9 mouse cellular contexts compared by ENCODE assay signal in the genomic region with DNA sequence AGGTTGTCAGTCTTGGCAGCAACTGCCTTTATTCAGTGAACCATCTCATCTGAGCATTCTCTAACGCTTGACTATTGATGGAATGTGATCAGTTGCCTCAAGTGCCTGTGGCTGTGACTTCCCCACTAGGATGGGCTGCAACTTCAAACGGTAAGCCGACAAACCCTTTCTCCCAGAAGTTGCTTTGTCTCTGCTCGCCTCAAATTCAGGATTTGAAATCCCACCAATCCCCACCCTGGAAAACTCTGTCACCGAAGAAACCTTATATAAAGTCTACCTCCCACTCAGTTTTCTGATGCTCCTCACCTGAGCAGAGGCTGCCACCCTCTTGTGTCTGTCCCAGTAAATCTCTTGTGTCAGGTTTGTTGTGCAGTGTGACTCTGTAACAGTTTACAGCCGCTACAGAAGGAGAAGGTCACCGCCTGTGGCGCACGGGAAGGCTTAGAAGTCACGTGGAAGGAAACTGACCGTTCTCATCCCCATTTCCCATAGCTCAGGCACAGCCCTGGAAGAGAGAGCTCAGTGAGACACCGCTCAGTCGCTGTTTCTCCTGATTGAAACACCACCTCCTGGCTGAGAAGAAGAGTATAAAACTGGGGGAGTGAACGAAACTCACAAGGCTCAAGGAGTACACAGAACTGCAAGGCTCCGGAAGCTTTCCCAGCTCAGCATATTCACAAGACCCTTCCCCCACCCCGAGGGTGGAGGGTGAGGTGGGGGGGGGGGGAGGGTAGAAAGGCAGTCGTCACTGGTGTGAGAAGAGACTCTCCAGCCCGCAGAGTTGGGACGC. TPM values are rescaled to one million over a fixed set of nuclear protein-coding genes. Genes with fewer than 3 reads are reported as not detected.
DNase-seq lines count a peak whose midpoint lies in the region; ATAC-seq and TF ChIP-seq lines count a peak whose summit lies in the region.
"Had no signal": no experiment of that assay in that cellular context is flagged by ENCODE, and none has a peak within 500 bp of the region (broad histone marks: within the 10 kb centered on the region; RNA-seq: fewer than 3 reads in every experiment).

No protein-coding gene starts in this region.

- no peaks in the 10 kb centered on the region for H3K27me3 ChIP-seq in embryonic facial prominence, embryonic 11.5 days (ENCODE audit: control insufficient read depth, insufficient read depth, low read length)
- no peaks in the 10 kb centered on the region for H3K27me3 ChIP-seq in kidney, embryonic 16.5 days (ENCODE audit: insufficient read depth, low read length)
- H3K27me3 ChIP-seq in neural tube, embryonic 14.5 days (ENCODE audit: control insufficient read depth, insufficient read depth, low read length) = no peaks in the 10 kb centered on the region

- no peak overlapping the region; the same call in 1 of the 2 replicates for H3K9ac ChIP-seq in embryonic facial prominence, embryonic 11.5 days (replicated peaks; ENCODE audit: low read length)
- no peak overlapping the region for H3K9ac ChIP-seq in kidney, embryonic 16.5 days (replicated peaks; ENCODE audit: low read length)
- no peak overlapping the region for H3K9ac ChIP-seq in neural tube, embryonic 14.5 days (replicated peaks; ENCODE audit: low read depth, low read length)

- peak overlapping the region; percentile 37 for H3K4me2 ChIP-seq in embryonic facial prominence, embryonic 11.5 days (ENCODE audit: low read depth, low read length)
- H3K4me2 ChIP-seq in kidney, embryonic 16.5 days (replicated peaks; ENCODE audit: low read depth, low read length) = peak overlapping the region; percentile 24
- peak overlapping the region; percentile 19 for H3K4me2 ChIP-seq in neural tube, embryonic 14.5 days (ENCODE audit: low read depth, low read length)

- H3K36me3 ChIP-seq in embryonic facial prominence, embryonic 11.5 days (replicated peaks; ENCODE audit: control insufficient read depth, insufficient read depth, low read depth, low read length) = no peaks in the 10 kb centered on the region
- no peaks in the 10 kb centered on the region for H3K36me3 ChIP-seq in kidney, embryonic 16.5 days (ENCODE audit: insufficient read depth, low read length)
- H3K36me3 ChIP-seq in neural tube, embryonic 14.5 days (ENCODE audit: control insufficient read depth, insufficient read depth, low read length) = no peaks in the 10 kb centered on the region

- TF ChIP-seq CTCF in layer of hippocampus, adult 2 months (conservative IDR thresholded peaks at IDR 0.05) = peak; percentile 47

- intact Hi-C loops in left cerebral cortex, postnatal 4 days (cut with DNase I) = no loop called here

- H3K4me1 ChIP-seq in embryonic facial prominence, embryonic 11.5 days (ENCODE audit: control insufficient read depth, insufficient read depth, low read length) = no peaks in the 10 kb centered on the region
- peaks cover 3% of the 10 kb centered on the region; the same call in 1 of the 2 replicates for H3K4me1 ChIP-seq in kidney, embryonic 16.5 days (ENCODE audit: insufficient read depth, low read length)
- H3K4me1 ChIP-seq in neural tube, embryonic 14.5 days (ENCODE audit: control insufficient read depth, insufficient read depth, low read length) = no peaks in the 10 kb centered on the region

- peak overlapping the region; percentile 74 for H3K27ac ChIP-seq in layer of hippocampus, adult 2 months
- no peak overlapping the region for H3K27ac ChIP-seq in embryonic facial prominence, embryonic 11.5 days (replicated peaks; ENCODE audit: low read depth, low read length)
- H3K27ac ChIP-seq in kidney, embryonic 16.5 days (ENCODE audit: low read length) = no peak overlapping the region
- no peak overlapping the region for H3K27ac ChIP-seq in neural tube, embryonic 14.5 days (ENCODE audit: low read depth, low read length)

- no peaks in the 10 kb centered on the region for H3K9me3 ChIP-seq in embryonic facial prominence, embryonic 11.5 days (replicated peaks; ENCODE audit: control insufficient read depth, low read length)
- no peaks in the 10 kb centered on the region for H3K9me3 ChIP-seq in kidney, embryonic 16.5 days (ENCODE audit: low read length)
- H3K9me3 ChIP-seq in neural tube, embryonic 14.5 days (ENCODE audit: control insufficient read depth, low read length) = no peaks in the 10 kb centered on the region

- DNase-seq in layer of hippocampus, adult 2 months (ENCODE audit: low spot score in 2 of 2) = no peak
- DNase-seq in layer of hippocampus, postnatal 25 days (ENCODE audit: extremely low spot score in 1 of 2, low spot score in 1 of 2) = no peak
- peak; percentile 47 for DNase-seq in embryonic facial prominence, embryonic 11.5 days (ENCODE audit: low spot score)
- DNase-seq in ovary, postnatal 10 days (ENCODE audit: low spot score) = no peak
- DNase-seq in right cerebral cortex, postnatal 14 days = no peak
- DNase-seq in left cerebral cortex, postnatal 4 days = no peak

- 0 out of 2 replicates have a peak, but pooled peaks have one; percentile 39 for ATAC-seq in embryonic facial prominence, embryonic 11.5 days (replicated peaks; ENCODE audit: insufficient number of reproducible peaks, low FRiP score, low TSS enrichment, low read depth)
- peak; percentile 65; the same call in 1 of the 2 replicates for ATAC-seq in kidney, embryonic 16.5 days (ENCODE audit: low FRiP score, low TSS enrichment)
- ATAC-seq in neural tube, embryonic 14.5 days (ENCODE audit: low read depth) = no peak; the same call in 1 of the 2 replicates

- peak overlapping the region; percentile 9; the same call in 1 of the 2 replicates for H3K4me3 ChIP-seq in layer of hippocampus, adult 2 months
- H3K4me3 ChIP-seq in embryonic facial prominence, embryonic 11.5 days (ENCODE audit: low read depth, low read length) = 0 out of 2 replicates have a peak overlapping the region, but pooled peaks have one; percentile 5
- H3K4me3 ChIP-seq in kidney, embryonic 16.5 days (ENCODE audit: low read length) = 0 out of 2 replicates have a peak overlapping the region, but pooled peaks have one; percentile 10
- no peak overlapping the region for H3K4me3 ChIP-seq in neural tube, embryonic 14.5 days (ENCODE audit: low read depth, low read length)

- WGBS in embryonic facial prominence, embryonic 11.5 days = 7% methylated on average over 19 of the region's 19 CpGs
- WGBS in kidney, embryonic 16.5 days = 5% methylated on average over 19 of the region's 19 CpGs
- WGBS in neural tube, embryonic 14.5 days = 6% methylated on average over 19 of the region's 19 CpGs

RNA-seq across cellular contexts. Expression of a gene that starts 27.9 kb away (rescaled TPM):
- not detected for total RNA-seq in layer of hippocampus, adult 2 months (2021)
- total RNA-seq in layer of hippocampus, postnatal 25 days (2021) = not detected
- polyA plus RNA-seq in embryonic facial prominence, embryonic 11.5 days (2014; fragmentation: Nextera tagmentation; extraction: Ambion mirVana) = not detected in 2 replicates
- polyA plus RNA-seq in kidney, embryonic 16.5 days (2015; fragmentation: Nextera tagmentation; extraction: Ambion mirVana) = 0.12 TPM in 1 of 2 replicates, not detected in the other
- not detected in 2 replicates for polyA plus RNA-seq in neural tube, embryonic 14.5 days (2014; fragmentation: Nextera tagmentation; extraction: Ambion mirVana)
- not detected for total RNA-seq in left cerebral cortex, postnatal 4 days (2021)
- total RNA-seq: left cerebral cortex, postnatal 25 days had no signal

RNA-seq across cellular contexts. Expression of a gene that starts 50.5 kb away (rescaled TPM):
- total RNA-seq in layer of hippocampus, adult 2 months (2021) = 1 to 10 TPM; 1.9 to 2.2 TPM
- total RNA-seq in layer of hippocampus, postnatal 25 days (2021) = 1 to 10 TPM; 1.3 to 2.2 TPM
- polyA plus RNA-seq in embryonic facial prominence, embryonic 11.5 days (2014; fragmentation: Nextera tagmentation; extraction: Ambion mirVana) = 0.34 TPM in 1 of 2 replicates, not detected in the other
- 0.19 and 0.22 TPM in 2 replicates for polyA plus RNA-seq in kidney, embryonic 16.5 days (2015; fragmentation: Nextera tagmentation; extraction: Ambion mirVana)
- polyA plus RNA-seq in neural tube, embryonic 14.5 days (2014; fragmentation: Nextera tagmentation; extraction: Ambion mirVana) = 0.29 TPM in 1 of 2 replicates, not detected in the other
- total RNA-seq in left cerebral cortex, postnatal 4 days (2021) = 1 to 10 TPM in 1 of 2 experiments, under 1 TPM in 1; 0.91 to 1.2 TPM
